Mouse (Mus musculus): Measurements from ENCODE around the gene Cypt15. TPM values are rescaled to one million over a fixed set of nuclear protein-coding genes. Genes with fewer than 3 reads are reported as not detected.
A peak's percentile ranks its signal among the peaks of the same experiment; 100 is the strongest.
"Not testable (repeated sequence)": the region's sequence is repeated elsewhere in the genome, so short reads cannot be mapped to it uniquely, and the experiment has no call there.

Gene Cypt15
- not detected for total RNA-seq (2021)

- intact Hi-C loops (cut with DNase I), result not testable (repeated sequence)
Measured at GRCm38 (mm10) chrX:39345967-39346366, at the start of gene Cypt15. Cypt15 (plus strand) TSS chrX:39346267.

GRCm38 (mm10) chrX:39370932-39371331 lies 24.9 kb downstream of the Cypt15 start:
- intact Hi-C loops (cut with DNase I), result no loop called here
- DNase-seq (ENCODE audit: low spot score in 2 of 2), result no peak

More at GRCm38 (mm10) chrX:39345967-39346366, at the start of gene Cypt15:
- DNase-seq (ENCODE audit: low spot score in 2 of 2), result not testable (repeated sequence)

GRCm38 (mm10) chrX:39378830-39379229 lies 32.8 kb downstream of the Cypt15 start:
- peak in 1 of 2 experiments; percentile 59 for DNase-seq (ENCODE audit: low spot score in 2 of 2)
- intact Hi-C loops (cut with DNase I), result no loop called here

GRCm38 (mm10) chrX:39383806-39384205 lies 37.7 kb downstream of the Cypt15 start:
- intact Hi-C loops (cut with DNase I), result no loop called here
- DNase-seq (ENCODE audit: low spot score in 2 of 2), result no peak
